Mouse (Mus musculus): ENCODE results near the gene Mipep. TPM values are rescaled to one million over a fixed set of nuclear protein-coding genes. Genes with fewer than 3 reads are reported as not detected.

Gene Mipep
- 20.5 and 25.4 TPM in 2 replicates for polyA plus RNA-seq (2015; fragmentation: Nextera tagmentation; extraction: Ambion mirVana)

DNA sequence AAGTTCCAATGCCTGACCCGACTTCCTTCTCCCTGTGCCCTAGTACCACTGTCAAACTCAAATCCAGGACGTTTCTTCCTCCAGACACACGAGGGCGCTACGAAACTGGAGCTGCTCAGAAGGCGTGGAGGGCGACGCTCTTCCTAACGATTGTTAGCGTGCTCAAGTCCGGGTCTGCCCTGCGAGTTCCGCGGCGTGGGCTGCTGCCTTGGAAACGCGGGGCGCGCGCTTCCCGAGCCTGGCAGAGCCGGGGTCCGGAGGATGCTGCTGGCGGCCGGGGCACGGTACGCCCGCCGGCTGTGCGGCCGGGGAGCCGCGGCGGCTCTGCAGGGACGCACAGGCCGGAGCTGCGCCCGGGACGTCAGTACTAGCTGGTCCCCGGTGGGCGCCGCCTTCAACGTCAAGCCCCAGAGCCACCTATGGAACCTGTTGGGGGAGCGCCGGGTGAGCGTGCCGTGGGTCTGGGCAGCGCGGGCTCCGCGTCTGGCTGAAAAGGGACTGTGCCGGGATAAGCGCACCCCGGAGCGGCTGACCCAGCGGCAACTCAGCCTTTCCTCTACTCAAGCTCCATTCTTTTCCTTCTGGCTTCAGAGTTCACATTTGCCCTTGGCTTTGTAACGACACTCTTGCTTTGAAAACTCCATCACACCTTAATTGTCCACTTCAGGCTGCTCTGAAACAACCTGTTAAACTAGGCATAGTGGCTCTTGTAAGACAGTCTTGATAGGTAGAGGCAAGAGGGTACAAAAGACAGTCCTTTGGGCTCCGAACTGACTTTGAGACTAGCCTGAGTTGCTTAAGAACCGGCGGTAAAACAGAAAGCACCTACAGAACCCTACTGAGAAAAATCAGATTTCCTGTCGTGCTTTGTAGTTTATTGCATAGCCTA, at the start of gene Mipep:
Gene Mipep, plus strand, starts transcription at position 147 of the 889 bp plus-strand sequence.
- peak; percentile 98 for ATAC-seq
- WGBS = 1% methylated on average over 58 of the region's 61 CpGs
- no peaks in the 10 kb centered on the region for H3K9me3 ChIP-seq (ENCODE audit: control insufficient read depth, low read length)
- H3K36me3 ChIP-seq (ENCODE audit: control insufficient read depth, insufficient read depth) = no peaks in the 10 kb centered on the region
- H3K9ac ChIP-seq (replicated peaks; ENCODE audit: low read depth, low read length) = peak within 1 kb of the TSS; percentile 68
- H3K4me1 ChIP-seq (replicated peaks; ENCODE audit: control insufficient read depth, insufficient read depth, low read length) = peaks cover 5% of the 10 kb centered on the region; the same call in 1 of the 2 replicates
- peak within 1 kb of the TSS; percentile 87 for H3K4me2 ChIP-seq (ENCODE audit: low read length)
- no peak within 1 kb of the TSS for H3K27ac ChIP-seq (ENCODE audit: low read length)
- H3K4me3 ChIP-seq (replicated peaks; ENCODE audit: low read length) = peak within 1 kb of the TSS; percentile 57
- H3K27me3 ChIP-seq (replicated peaks; ENCODE audit: control insufficient read depth, insufficient read depth, low read length) = no peaks in the 10 kb centered on the region

DNA sequence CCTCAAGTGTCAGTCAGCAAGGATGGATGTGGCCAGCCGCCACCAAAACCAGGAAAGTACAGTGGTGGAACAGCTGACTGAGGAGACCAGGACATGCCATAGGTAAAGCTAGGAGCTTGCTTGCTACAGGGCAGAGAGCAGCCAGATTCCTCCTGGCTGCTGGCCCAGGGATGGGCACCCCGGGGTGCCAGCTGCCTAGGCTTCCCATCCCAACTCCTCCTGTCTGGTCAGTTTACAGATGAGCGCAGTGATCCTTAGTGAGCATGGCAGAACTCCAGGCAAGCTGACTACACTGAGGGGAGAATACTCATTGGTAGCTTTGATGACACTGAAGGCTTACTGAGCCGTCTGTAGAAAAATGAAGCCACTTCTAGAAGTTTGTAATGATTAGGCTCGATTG, 49.2 kb upstream of the Mipep start:
- peaks cover 55% of the 10 kb centered on the region for H3K4me1 ChIP-seq (replicated peaks; ENCODE audit: control insufficient read depth, insufficient read depth, low read length)

DNA sequence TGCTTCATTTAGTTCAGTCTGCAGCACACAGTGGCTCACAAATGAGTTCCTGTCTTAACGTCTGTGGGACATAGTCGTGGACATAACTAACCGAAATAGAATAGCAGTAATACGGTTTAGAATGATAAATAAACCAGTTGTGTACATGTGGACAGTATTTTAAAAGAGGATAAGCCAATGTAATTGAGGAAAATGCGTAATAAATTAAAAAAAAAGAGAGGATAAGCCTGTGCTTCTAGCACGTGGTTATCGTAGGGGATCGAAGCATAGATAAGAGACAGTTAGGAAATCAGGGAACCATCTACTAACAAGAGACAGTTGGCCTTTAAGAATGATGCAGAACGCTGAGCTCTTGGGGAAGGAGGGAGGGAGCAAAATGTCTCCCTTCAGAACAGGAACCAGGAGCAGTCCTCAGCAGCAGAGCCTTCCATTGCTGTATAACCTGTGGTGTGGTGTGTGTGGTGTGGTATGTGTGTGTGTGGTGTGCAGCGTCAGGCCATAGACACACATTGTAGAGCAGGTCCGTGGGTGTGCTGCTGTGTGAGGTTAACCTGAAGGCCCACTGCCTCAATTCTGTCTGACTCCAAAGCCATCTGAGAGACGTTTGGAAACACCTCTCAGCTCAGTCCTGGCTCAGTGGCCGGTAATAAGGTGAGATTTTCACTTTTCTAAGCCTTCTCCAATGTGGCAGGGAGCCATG, 48.4 kb upstream of the Mipep start:
- H3K4me1 ChIP-seq (replicated peaks; ENCODE audit: control insufficient read depth, insufficient read depth, low read length) = peaks cover 63% of the 10 kb centered on the region
- 54% methylated on average over 13 of the region's 13 CpGs for WGBS

More for the DNA sequence above, 49.2 kb upstream of the Mipep start:
- no peak overlapping the region for H3K4me3 ChIP-seq (replicated peaks; ENCODE audit: low read length)
- WGBS = 36% methylated on average over 5 of the region's 5 CpGs
- no peaks in the 10 kb centered on the region for H3K36me3 ChIP-seq (ENCODE audit: control insufficient read depth, insufficient read depth)
- peak overlapping the region; percentile 39; the same call in 1 of the 2 replicates for H3K27ac ChIP-seq (ENCODE audit: low read length)
- ATAC-seq = no peak
- H3K9ac ChIP-seq (replicated peaks; ENCODE audit: low read depth, low read length) = no peak overlapping the region
- H3K9me3 ChIP-seq (ENCODE audit: control insufficient read depth, low read length) = no peaks in the 10 kb centered on the region
- no peak overlapping the region for H3K4me2 ChIP-seq (ENCODE audit: low read length)
- H3K27me3 ChIP-seq (replicated peaks; ENCODE audit: control insufficient read depth, insufficient read depth, low read length) = no peaks in the 10 kb centered on the region

DNA sequence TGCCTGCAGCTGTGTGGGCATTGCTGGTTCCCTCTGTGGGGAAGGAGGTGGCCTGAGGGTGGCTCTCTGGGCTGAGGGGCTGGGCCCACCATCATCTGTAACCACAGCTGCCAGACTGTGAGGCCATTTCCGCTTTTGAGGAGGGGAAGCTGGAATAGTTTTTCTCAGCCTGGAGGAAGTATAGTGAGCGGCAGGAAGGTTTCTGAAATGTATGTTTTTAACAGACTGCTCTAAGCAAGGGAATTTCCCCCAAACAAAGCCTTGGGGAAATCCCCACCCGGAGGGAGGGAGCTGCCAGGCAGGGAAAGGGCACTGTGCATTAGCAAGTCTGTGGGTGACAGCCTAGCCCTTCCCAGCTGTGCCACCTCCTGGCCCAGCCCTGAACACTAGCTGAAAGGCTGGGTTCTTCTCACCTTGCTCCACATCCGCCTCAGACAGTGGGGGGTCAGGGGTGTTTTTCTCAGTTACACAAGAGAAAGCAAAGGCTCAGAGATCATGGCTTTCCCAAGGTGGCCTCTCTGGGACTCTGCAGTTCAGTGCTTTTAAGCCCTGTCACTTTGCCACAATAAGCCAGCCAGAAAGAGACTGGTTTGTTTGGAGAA, 47.7 kb upstream of the Mipep start:
- H3K27ac ChIP-seq (ENCODE audit: low read length) = peak overlapping the region; percentile 50
- H3K36me3 ChIP-seq (ENCODE audit: control insufficient read depth, insufficient read depth) = no peaks in the 10 kb centered on the region
- peaks cover 70% of the 10 kb centered on the region for H3K4me1 ChIP-seq (replicated peaks; ENCODE audit: control insufficient read depth, insufficient read depth, low read length)
- 3% methylated on average over 4 of the region's 4 CpGs for WGBS
- H3K4me3 ChIP-seq (replicated peaks; ENCODE audit: low read length) = no peak overlapping the region
- H3K27me3 ChIP-seq (replicated peaks; ENCODE audit: control insufficient read depth, insufficient read depth, low read length) = no peaks in the 10 kb centered on the region
- H3K9ac ChIP-seq (replicated peaks; ENCODE audit: low read depth, low read length) = no peak overlapping the region
- ATAC-seq = peak; percentile 16; the same call in 1 of the 2 replicates
- H3K9me3 ChIP-seq (ENCODE audit: control insufficient read depth, low read length) = no peaks in the 10 kb centered on the region
- H3K4me2 ChIP-seq (ENCODE audit: low read length) = no peak overlapping the region

More for the DNA sequence above, 48.4 kb upstream of the Mipep start:
- Histone ChIP-seq H3K27ac (ENCODE audit: low read length) (peak overlapping the region; percentile 41; the same call in 1 of the 2 replicates), H3K27me3 (replicated peaks; ENCODE audit: control insufficient read depth, insufficient read depth, low read length) (no peaks in the 10 kb centered on the region), H3K36me3 (ENCODE audit: control insufficient read depth, insufficient read depth) (no peaks in the 10 kb centered on the region), H3K9me3 (ENCODE audit: control insufficient read depth, low read length) (no peaks in the 10 kb centered on the region), H3K4me2 (ENCODE audit: low read length) (no peak overlapping the region), H3K9ac (replicated peaks; ENCODE audit: low read depth, low read length) (no peak overlapping the region), H3K4me3 (replicated peaks; ENCODE audit: low read length) (no peak overlapping the region)
- ATAC-seq = no peak

DNA sequence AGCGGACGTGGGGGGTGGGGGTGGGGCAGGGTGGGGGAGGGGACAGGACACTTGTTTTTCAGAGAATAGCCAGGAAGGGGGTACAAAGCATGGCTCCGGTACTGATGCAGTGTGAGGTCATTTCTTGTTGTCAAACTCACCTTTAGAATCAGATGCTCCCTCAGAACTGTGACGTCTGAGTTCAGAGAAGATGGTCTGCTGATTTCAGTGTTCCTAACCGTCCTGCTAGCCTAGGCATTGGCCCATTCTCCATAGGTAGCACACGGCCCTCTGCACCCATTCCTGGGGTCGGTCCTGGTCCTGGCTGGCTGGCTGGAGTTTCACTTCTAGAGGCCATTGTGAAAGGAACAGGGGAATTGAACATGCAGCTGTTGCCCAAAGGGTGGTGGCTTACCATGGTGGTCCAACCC, 47.2 kb upstream of the Mipep start:
- no peaks in the 10 kb centered on the region for H3K36me3 ChIP-seq (ENCODE audit: control insufficient read depth, insufficient read depth)
- 13% methylated on average over 7 of the region's 7 CpGs for WGBS
- H3K27me3 ChIP-seq (replicated peaks; ENCODE audit: control insufficient read depth, insufficient read depth, low read length) = no peaks in the 10 kb centered on the region
- H3K4me3 ChIP-seq (replicated peaks; ENCODE audit: low read length) = no peak overlapping the region
- H3K4me2 ChIP-seq (ENCODE audit: low read length) = no peak overlapping the region
- H3K27ac ChIP-seq (ENCODE audit: low read length) = peak overlapping the region; percentile 50
- ATAC-seq = no peak
- no peaks in the 10 kb centered on the region for H3K9me3 ChIP-seq (ENCODE audit: control insufficient read depth, low read length)
- H3K4me1 ChIP-seq (replicated peaks; ENCODE audit: control insufficient read depth, insufficient read depth, low read length) = peaks cover 75% of the 10 kb centered on the region
- no peak overlapping the region for H3K9ac ChIP-seq (replicated peaks; ENCODE audit: low read depth, low read length)

DNA sequence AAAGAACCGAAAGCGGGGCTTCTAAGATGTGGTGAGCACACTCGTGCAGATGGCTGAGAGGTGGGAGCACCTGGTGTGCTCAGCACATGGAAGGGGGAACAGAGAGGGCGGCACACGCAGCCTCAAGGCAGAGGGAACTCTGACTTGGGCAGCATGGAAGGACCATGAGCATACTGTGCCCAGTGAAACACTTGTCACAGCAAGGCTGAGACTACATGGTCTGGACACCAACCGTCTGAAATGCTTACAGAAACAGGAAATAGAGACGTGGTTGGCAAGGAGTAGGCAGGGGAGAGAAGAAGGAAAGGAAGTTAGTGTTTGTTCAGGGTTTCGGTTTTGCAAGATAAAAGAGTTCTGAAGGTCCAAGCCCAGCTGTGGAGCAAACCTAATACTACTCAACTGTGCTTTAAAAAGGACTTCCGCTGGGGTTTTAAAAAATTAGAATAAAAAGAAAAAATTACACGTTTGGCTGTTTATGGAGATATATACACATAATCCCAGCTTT, 45.9 kb upstream of the Mipep start:
- Histone ChIP-seq H3K4me1 (replicated peaks; ENCODE audit: control insufficient read depth, insufficient read depth, low read length) (peaks cover 68% of the 10 kb centered on the region), H3K4me2 (ENCODE audit: low read length) (no peak overlapping the region), H3K4me3 (replicated peaks; ENCODE audit: low read length) (no peak overlapping the region), H3K27me3 (replicated peaks; ENCODE audit: control insufficient read depth, insufficient read depth, low read length) (no peaks in the 10 kb centered on the region), H3K27ac (ENCODE audit: low read length) (peak overlapping the region; percentile 19; the same call in 1 of the 2 replicates), H3K9me3 (ENCODE audit: control insufficient read depth, low read length) (no peaks in the 10 kb centered on the region), H3K9ac (replicated peaks; ENCODE audit: low read depth, low read length) (no peak overlapping the region), H3K36me3 (ENCODE audit: control insufficient read depth, insufficient read depth) (no peaks in the 10 kb centered on the region)
- ATAC-seq = no peak
- 53% methylated on average over 10 of the region's 10 CpGs for WGBS

DNA sequence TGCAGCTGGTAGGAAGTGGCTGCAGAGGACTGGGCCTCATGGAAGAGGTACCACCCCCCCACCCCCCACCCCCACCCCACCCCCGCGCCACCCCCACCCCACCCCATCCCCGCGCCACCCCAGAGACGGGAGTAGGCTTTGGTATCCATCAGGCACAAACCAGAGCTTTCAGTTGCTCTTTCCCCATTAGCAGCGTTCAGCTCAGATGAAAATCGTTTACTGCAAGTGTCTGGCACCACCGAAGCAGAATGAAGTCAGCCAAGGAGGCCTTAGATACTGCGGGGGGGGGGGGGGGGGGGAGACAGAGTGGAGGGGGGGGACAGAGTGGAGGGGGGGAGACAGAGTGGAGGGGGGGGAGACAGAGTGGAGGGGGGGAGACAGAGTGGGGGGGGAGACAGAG, 45.2 kb upstream of the Mipep start:
- 0% methylated on average over 3 of the region's 9 CpGs for WGBS
- Histone ChIP-seq H3K9ac (replicated peaks; ENCODE audit: low read depth, low read length) (no peak overlapping the region), H3K27ac (ENCODE audit: low read length) (no peak overlapping the region), H3K27me3 (replicated peaks; ENCODE audit: control insufficient read depth, insufficient read depth, low read length) (no peaks in the 10 kb centered on the region), H3K4me3 (replicated peaks; ENCODE audit: low read length) (no peak overlapping the region), H3K4me2 (ENCODE audit: low read length) (no peak overlapping the region), H3K4me1 (replicated peaks; ENCODE audit: control insufficient read depth, insufficient read depth, low read length) (peaks cover 62% of the 10 kb centered on the region), H3K9me3 (ENCODE audit: control insufficient read depth, low read length) (no peaks in the 10 kb centered on the region), H3K36me3 (ENCODE audit: control insufficient read depth, insufficient read depth) (no peaks in the 10 kb centered on the region)
- ATAC-seq = no peak

DNA sequence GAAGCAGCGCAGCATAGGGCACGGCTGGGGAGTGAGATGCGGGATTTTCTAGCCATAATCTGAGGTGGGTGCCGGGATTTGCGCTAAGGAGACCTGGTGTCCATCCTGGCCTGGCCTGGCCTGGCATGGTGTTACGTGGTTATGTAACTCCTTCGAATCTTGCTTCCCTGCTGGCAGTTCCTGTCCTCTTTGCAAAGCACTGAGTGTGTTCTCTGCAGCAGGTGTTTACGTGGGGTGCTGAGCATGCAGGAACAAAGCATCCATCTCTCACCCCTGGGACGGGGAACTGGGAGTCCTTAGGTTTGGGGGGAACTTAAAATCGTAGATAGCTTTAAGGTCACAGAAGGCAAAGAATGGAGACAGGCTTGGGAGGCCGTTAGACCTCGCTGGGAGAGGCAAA, 44.8 kb upstream of the Mipep start:
- H3K36me3 ChIP-seq (ENCODE audit: control insufficient read depth, insufficient read depth) = no peaks in the 10 kb centered on the region
- H3K27me3 ChIP-seq (replicated peaks; ENCODE audit: control insufficient read depth, insufficient read depth, low read length) = no peaks in the 10 kb centered on the region
- H3K27ac ChIP-seq (ENCODE audit: low read length) = peak overlapping the region; percentile 66
- H3K4me3 ChIP-seq (replicated peaks; ENCODE audit: low read length) = no peak overlapping the region
- no peaks in the 10 kb centered on the region for H3K9me3 ChIP-seq (ENCODE audit: control insufficient read depth, low read length)
- H3K4me2 ChIP-seq (ENCODE audit: low read length) = no peak overlapping the region
- no peak for ATAC-seq
- 51% methylated on average over 12 of the region's 12 CpGs for WGBS
- H3K4me1 ChIP-seq (replicated peaks; ENCODE audit: control insufficient read depth, insufficient read depth, low read length) = peaks cover 59% of the 10 kb centered on the region
- peak overlapping the region; percentile 39; the same call in 1 of the 2 replicates for H3K9ac ChIP-seq (replicated peaks; ENCODE audit: low read depth, low read length)

DNA sequence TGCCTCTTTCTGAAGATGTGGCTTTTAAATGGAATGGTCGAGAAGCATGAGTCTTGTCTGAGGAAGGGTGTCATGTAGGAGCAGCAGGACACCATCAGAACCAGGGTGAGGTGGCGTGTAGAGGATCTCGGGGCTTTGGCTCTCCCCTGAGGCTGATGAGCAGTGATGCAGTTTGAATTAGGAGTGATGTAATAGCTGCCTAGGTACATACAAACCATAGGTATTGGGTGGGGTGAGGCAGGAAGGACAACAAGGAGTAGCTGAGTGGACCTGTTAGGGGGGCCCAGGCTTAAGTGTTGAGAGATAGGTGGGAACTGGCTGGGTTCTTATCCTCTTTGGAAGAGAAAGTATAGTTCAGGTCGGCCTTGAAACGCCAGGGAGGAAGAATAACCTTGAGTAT, 43.9 kb upstream of the Mipep start:
- 71% methylated on average over 5 of the region's 5 CpGs for WGBS

More for the DNA sequence above, 43.9 kb upstream of the Mipep start:
- no peak overlapping the region for H3K4me3 ChIP-seq (replicated peaks; ENCODE audit: low read length)
- H3K27me3 ChIP-seq (replicated peaks; ENCODE audit: control insufficient read depth, insufficient read depth, low read length) = no peaks in the 10 kb centered on the region
- H3K4me1 ChIP-seq (replicated peaks; ENCODE audit: control insufficient read depth, insufficient read depth, low read length) = peaks cover 52% of the 10 kb centered on the region
- H3K27ac ChIP-seq (ENCODE audit: low read length) = no peak overlapping the region; the same call in 1 of the 2 replicates
- H3K9me3 ChIP-seq (ENCODE audit: control insufficient read depth, low read length) = no peaks in the 10 kb centered on the region
- no peaks in the 10 kb centered on the region for H3K36me3 ChIP-seq (ENCODE audit: control insufficient read depth, insufficient read depth)
- ATAC-seq = no peak
- H3K9ac ChIP-seq (replicated peaks; ENCODE audit: low read depth, low read length) = no peak overlapping the region
- no peak overlapping the region for H3K4me2 ChIP-seq (ENCODE audit: low read length)

Data from forebrain, embryonic 16.5 days (tissue).